ENCODE assay signal across 9 mouse cellular contexts in genomic region chr3:84438118-84438517, GRCm38 (mm10). TPM values are rescaled to one million over a fixed set of nuclear protein-coding genes. Genes with fewer than 3 reads are reported as not detected.
DNase-seq lines count a peak whose midpoint lies in the region.
"Had no signal": no experiment of that assay in that cellular context is flagged by ENCODE, and none has a peak within 500 bp of the region (broad histone marks: within the 10 kb centered on the region; RNA-seq: fewer than 3 reads in every experiment).

No protein-coding gene starts in this region.

- peaks cover 47% of the 10 kb centered on the region for H3K4me1 ChIP-seq in heart, embryonic 10.5 days

- no peak overlapping the region for H3K27ac ChIP-seq in heart, embryonic 10.5 days
- H3K27ac ChIP-seq: macrophage had no signal

- no peaks in the 10 kb centered on the region for H3K36me3 ChIP-seq in heart, embryonic 10.5 days

- WGBS in heart, embryonic 10.5 days, result 50% methylated on average over 11 of the region's 11 CpGs

- DNase-seq in cerebellum, adult 9-11 months, result peak; percentile 27
- no peak for DNase-seq in cerebellum, adult 8-10 months
- peak; percentile 15 for DNase-seq in adipocyte (ENCODE audit: low spot score)
- peak; percentile 83 for DNase-seq in heart, embryonic 10.5 days (ENCODE audit: low spot score)
- DNase-seq in left cerebral cortex, adult 9 months (ENCODE audit: low spot score in 2 of 2), result peak; percentile 38 to 72
- peak; percentile 54 for DNase-seq in right cerebral cortex, postnatal 4 days
- DNase-seq in thymus, postnatal 10 days (ENCODE audit: low spot score in 2 of 2), result no peak
- DNase-seq in cerebellum, postnatal 36 days, result no peak

- H3K27me3 ChIP-seq in heart, embryonic 10.5 days (ENCODE audit: insufficient read depth, poor library complexity, severe bottlenecking), result peaks cover 51% of the 10 kb centered on the region

- H3K9me3 ChIP-seq in heart, embryonic 10.5 days, result no peaks in the 10 kb centered on the region

- no peak overlapping the region for H3K4me3 ChIP-seq in heart, embryonic 10.5 days

RNA-seq across cellular contexts. Expression of gene Fhdc1, which starts 42.1 kb away (rescaled TPM):
- 1.2 and 2.0 TPM in 2 replicates for polyA plus RNA-seq in heart, embryonic 10.5 days (2016; fragmentation: Nextera tagmentation; extraction: Ambion mirVana)

Comparison
In these comparisons a context has a peak if more than half of its experiments do, and no peak if none do; other contexts are left out.
1. DNase-seq: peak in cerebellum, adult 9-11 months (single experiment), adipocyte (single experiment), heart, embryonic 10.5 days (single experiment), left cerebral cortex, adult 9 months (2 of 2) and right cerebral cortex, postnatal 4 days (single experiment); none in cerebellum, adult 8-10 months (single experiment), thymus, postnatal 10 days (0 of 2) and cerebellum, postnatal 36 days (0 of 2).